Mouse (Mus musculus) megakaryocyte, embryonic 14.5 days (primary cell): ENCODE data around the gene Lrp1. TPM values are rescaled to one million over a fixed set of nuclear protein-coding genes. Genes with fewer than 3 reads are reported as not detected.
"Not testable (repeated sequence)": the region's sequence is repeated elsewhere in the genome, so short reads cannot be mapped to it uniquely, and the experiment has no call there.

ENCODE experiments used
- H3K27me3 ChIP-seq: replicated peaks from 2 replicates; pipeline ENCODE3; 2012; ENCODE audit warnings: inconsistent platforms
- H3K36me3 ChIP-seq: replicated peaks from 2 replicates; pipeline ENCODE3; 2012; ENCODE audit warnings: low read length, inconsistent platforms, mixed read lengths
- H3K4me1 ChIP-seq: 2 replicates; pipeline ENCODE4 v1.6.1; 2012; ENCODE audit warnings: inconsistent platforms
- H3K4me3 ChIP-seq: replicated peaks from 2 replicates; pipeline ENCODE3; 2012; ENCODE audit warnings: moderate library complexity, mild to moderate bottlenecking, inconsistent platforms
- H3K9me3 ChIP-seq: 2 replicates; pipeline ENCODE4 v1.6.1; 2012; ENCODE audit warnings: inconsistent platforms
- FLI1 ChIP-seq: IDR thresholded peaks from 2 replicates; pipeline ENCODE4 v1.6.1; 2012; ENCODE audit warnings: low read length, inconsistent platforms, mixed read lengths
- GATA1 ChIP-seq: IDR thresholded peaks from 3 replicates; pipeline ENCODE4 v1.6.1; 2012; ENCODE audit warnings: mixed read lengths, low read length, inconsistent platforms, borderline replicate concordance
- polyA plus RNA-seq: library from polyadenylated mRNA; stranded (reverse); fragments of >175 nt; gene quantifications from 2 replicates; pipeline ENCODE4 v1.2.3, GENCODE M21; 2012; ENCODE audit warnings: low replicate concordance; ENCODE audit not compliant: insufficient read depth

Gene Lrp1
- polyA plus RNA-seq, 1 experiment, result 208 TPM

DNA sequence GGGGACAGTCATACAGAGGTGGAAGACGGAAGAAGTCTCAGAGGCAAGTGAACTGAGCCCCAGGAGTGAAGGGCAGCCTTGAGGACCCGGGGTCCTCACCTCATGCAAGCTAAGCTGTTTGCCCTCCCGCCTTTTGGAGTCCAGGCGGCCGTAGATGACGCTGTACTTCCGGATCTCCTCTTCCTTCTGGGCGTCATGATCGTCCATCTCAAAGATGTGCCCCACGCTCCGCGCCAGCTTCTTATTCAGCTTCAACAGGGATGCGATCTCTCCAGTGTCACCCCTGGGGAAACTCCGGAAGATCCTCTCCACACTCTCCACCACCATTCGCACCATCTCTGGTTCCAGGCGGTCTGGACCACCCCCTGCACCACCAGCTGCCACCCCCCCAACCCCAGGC is 43.2 kb upstream of the Lrp1 start:
- H3K9me3 ChIP-seq, result no peaks in the 10 kb centered on the region
- H3K4me1 ChIP-seq, result peaks cover 84% of the 10 kb centered on the region
- H3K36me3 ChIP-seq, result peaks cover 57% of the 10 kb centered on the region
- H3K4me3 ChIP-seq, result peak overlapping the region; percentile 12
- TF ChIP-seq FLI1 (no peak), GATA1 (no peak)
- no peaks in the 10 kb centered on the region for H3K27me3 ChIP-seq

DNA sequence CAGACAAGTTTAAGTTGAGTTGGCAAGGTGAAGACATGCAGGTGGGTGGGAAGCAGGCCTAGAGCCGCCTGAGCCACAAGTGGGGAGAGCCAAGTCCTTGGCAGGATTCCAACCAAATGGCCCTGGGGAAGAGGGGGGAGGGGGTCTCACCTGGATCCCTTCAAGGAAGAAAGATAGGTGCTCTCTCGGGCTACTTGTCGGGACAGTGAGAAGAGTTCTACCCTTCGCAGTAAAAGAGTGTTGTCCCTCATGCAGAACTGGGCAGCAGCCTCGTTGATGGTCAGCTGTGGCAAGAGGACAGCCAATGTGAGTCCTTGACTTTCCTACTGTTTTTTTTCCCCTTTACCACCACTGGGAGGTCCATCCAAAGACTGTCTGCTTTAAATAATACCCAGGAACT is 42.6 kb upstream of the Lrp1 start:
- peaks cover 78% of the 10 kb centered on the region for H3K4me1 ChIP-seq
- no peaks in the 10 kb centered on the region for H3K9me3 ChIP-seq
- TF ChIP-seq FLI1 (no peak), GATA1 (no peak)
- H3K36me3 ChIP-seq, result peaks cover 63% of the 10 kb centered on the region
- H3K4me3 ChIP-seq, result no peak overlapping the region
- no peaks in the 10 kb centered on the region for H3K27me3 ChIP-seq

DNA sequence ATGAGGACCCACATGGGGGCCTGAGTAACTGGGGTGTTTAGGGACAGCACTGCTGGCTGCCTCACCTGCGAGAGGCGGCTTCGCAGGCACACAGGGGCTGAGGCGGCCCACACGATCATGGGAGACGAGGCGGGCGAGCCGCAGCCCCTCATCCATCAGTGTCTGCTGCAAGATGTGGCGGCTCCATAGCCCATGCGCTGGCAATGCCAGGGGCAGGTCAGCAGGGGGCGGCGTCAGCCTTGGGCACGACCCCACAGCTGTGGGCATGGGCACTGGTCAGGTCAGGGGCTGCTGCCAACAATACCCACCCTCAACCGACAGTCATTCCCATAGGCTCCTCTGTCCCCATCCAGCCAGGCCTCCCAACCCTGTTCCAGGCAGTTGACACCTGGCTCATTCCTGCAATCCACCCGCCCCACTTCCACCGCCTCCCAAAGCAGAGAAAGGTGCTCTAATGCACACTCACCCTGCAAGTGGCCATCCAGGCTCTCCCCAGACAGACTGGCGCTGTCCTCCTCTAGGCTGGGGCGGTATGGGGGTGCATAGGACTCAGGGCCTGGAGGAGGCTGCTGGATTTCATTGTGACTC is 41.8 kb upstream of the Lrp1 start:
- Histone ChIP-seq H3K4me1 (peaks cover 75% of the 10 kb centered on the region), H3K36me3 (peaks cover 70% of the 10 kb centered on the region), H3K27me3 (no peaks in the 10 kb centered on the region), H3K9me3 (no peaks in the 10 kb centered on the region), H3K4me3 (peak overlapping the region; percentile 84)
- TF ChIP-seq GATA1, result no peak
- no peak for TF ChIP-seq FLI1

DNA sequence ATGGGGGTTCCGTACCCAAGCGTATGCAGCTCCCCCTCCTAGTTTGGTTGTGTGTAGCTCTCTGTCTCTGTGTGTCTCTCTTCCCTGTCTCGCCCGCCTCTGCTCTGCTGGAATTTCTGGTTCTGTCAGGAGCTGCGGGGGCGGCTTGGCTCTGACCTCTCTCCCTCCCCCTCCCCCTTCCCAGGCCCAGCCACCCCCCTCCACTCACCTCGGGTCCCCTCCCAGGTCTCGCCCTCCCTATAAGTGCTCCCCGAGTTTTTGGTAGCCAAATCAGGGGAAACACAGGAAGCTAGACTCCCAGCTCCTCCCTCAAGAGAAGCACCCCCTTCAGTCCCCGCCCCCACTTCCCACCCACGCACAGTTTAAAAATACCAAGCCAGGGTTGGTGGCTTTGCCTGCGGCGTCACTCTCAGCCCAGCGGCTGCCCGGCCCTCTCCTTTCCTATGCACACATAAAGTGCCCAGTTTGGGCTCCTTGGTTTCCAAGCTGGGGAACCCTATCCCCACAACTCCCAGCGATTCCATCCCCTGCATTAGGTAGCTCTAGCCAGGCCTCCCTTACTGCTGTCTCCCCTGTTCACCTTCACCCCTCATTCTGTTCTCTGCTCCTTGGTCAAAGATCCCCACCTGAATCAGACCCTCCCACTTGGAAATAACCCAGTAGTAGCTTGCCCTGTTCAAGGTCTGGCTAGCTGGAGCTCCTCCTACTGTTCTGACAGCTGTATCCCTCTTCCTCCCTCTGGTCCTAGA is 41.1 kb upstream of the Lrp1 start:
- Histone ChIP-seq H3K27me3 (no peaks in the 10 kb centered on the region), H3K36me3 (peaks cover 76% of the 10 kb centered on the region), H3K9me3 (no peaks in the 10 kb centered on the region), H3K4me1 (peaks cover 71% of the 10 kb centered on the region), H3K4me3 (peak overlapping the region; percentile 84)
- no peak for TF ChIP-seq FLI1
- no peak for TF ChIP-seq GATA1

DNA sequence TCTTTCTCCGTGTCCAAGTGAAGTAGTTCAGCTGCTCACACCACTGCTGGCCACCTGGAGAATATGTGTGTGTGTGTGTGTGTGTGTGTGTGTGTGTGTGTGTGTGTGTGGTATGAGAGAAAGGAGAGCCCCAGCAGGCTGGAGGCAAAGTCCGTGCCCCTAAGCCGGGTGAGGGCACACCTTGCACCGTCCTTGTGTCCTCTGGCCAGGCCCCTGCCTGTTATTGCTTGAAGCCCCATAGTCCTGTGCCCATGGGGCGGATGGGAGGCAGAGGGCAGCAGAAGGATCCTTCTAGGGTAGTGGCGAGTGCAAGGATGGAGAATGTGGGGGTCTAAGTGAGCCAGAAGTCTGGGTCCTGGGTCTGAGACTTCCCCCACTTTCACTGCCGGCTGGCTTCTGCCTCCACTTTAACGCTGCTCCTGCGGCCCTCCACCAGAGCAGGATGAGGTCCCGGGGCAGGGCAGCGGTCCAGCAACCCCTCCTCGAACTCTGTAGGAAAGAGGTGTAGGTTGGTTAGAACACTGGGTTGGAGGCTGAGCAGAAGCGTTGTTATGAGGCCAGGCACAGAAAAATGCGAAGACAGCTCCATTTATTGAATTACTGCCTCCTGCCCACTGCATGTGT is 40.5 kb upstream of the Lrp1 start:
- Histone ChIP-seq H3K4me1 (peaks cover 70% of the 10 kb centered on the region), H3K27me3 (no peaks in the 10 kb centered on the region), H3K9me3 (no peaks in the 10 kb centered on the region), H3K36me3 (peaks cover 81% of the 10 kb centered on the region), H3K4me3 (peak overlapping the region; percentile 84)
- TF ChIP-seq FLI1, result no peak
- TF ChIP-seq GATA1, result no peak

GRCm38 (mm10) chr10:127659551-127659950 is 38.6 kb upstream of the Lrp1 start:
- Histone ChIP-seq H3K4me3 (no peak overlapping the region), H3K27me3 (no peaks in the 10 kb centered on the region), H3K4me1 (peaks cover 61% of the 10 kb centered on the region), H3K36me3 (peaks cover 94% of the 10 kb centered on the region), H3K9me3 (no peaks in the 10 kb centered on the region)
- no peak for TF ChIP-seq GATA1
- TF ChIP-seq FLI1, result no peak

DNA sequence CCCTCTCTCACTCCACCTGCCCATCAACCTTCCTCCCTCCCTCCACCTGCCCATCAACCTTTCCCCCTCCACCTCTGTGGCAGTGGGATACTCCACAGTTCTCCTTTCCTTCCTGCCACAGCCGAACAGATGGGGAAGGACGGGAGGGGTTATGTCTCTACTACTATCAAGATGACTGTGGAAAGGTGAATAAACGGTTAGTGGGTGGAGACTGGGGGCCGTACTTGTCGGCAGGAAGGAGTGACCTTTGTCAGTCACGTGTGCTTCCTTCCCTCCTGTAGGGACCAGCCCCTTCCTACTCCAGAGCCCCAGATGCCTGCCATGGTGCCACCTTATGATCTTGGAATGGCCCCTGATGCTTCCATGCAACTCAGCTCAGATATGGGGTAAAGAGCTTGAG is 37.1 kb upstream of the Lrp1 start:
- H3K4me1 ChIP-seq, result peaks cover 56% of the 10 kb centered on the region
- no peak for TF ChIP-seq GATA1
- no peaks in the 10 kb centered on the region for H3K9me3 ChIP-seq
- H3K27me3 ChIP-seq, result no peaks in the 10 kb centered on the region
- no peak overlapping the region for H3K4me3 ChIP-seq
- H3K36me3 ChIP-seq, result peaks cover 94% of the 10 kb centered on the region

- not testable (repeated sequence) for H3K27me3 ChIP-seq, H3K9me3 ChIP-seq, H3K4me3 ChIP-seq
- Histone ChIP-seq H3K36me3 (peaks cover 94% of the 10 kb centered on the region), H3K4me1 (peaks cover 56% of the 10 kb centered on the region)
Observed at GRCm38 (mm10) chr10:127657617-127658016, 36.7 kb upstream of the Lrp1 start.

GRCm38 (mm10) chr10:127654970-127655579 is 34.1 kb upstream of the Lrp1 start:
- peaks cover 96% of the 10 kb centered on the region for H3K36me3 ChIP-seq
- no peak overlapping the region for H3K4me3 ChIP-seq
- H3K4me1 ChIP-seq, result peaks cover 33% of the 10 kb centered on the region
- H3K27me3 ChIP-seq, result no peaks in the 10 kb centered on the region
- H3K9me3 ChIP-seq, result no peaks in the 10 kb centered on the region
- TF ChIP-seq GATA1 (no peak), FLI1 (no peak)
